Mouse (Mus musculus): ENCODE measurements around the gene Limch1. TPM values are rescaled to one million over a fixed set of nuclear protein-coding genes. Genes with fewer than 3 reads are reported as not detected.

Limch1 gene
- polyA plus RNA-seq, 2 experiments, result 0.54 to 1.2 TPM

DNA sequence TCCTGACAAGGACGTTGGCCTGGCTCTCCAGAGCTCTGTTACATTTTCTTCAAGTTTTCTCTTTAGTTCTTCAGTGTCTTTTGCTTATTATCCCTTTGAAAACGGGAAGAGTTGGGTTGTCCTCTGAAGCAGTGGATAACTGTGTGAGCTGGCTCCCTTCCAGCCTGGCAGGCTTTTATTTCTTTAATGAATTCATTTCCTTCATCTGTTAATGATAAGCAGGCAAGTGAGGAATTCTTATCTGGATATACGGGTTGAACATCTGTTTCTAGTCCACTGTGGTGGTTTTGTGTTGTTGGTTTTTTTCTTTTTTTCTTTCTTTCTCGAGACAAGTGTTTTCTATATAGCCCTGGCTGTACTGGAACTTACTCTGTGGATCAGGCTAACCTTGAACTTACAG lies 22.4 kb downstream of the Limch1 start:
- Histone ChIP-seq H3K4me2 (ENCODE audit: low read depth) (no peak overlapping the region), H3K36me3 (replicated peaks; ENCODE audit: control insufficient read depth, insufficient read depth, low read depth) (no peaks in the 10 kb centered on the region), H3K27me3 (ENCODE audit: control insufficient read depth, insufficient read depth, low read length) (no peaks in the 10 kb centered on the region), H3K9me3 (ENCODE audit: control insufficient read depth, low read length) (no peaks in the 10 kb centered on the region), H3K9ac (replicated peaks) (no peak overlapping the region), H3K4me1 (replicated peaks; ENCODE audit: control insufficient read depth in 2 of 2, insufficient read depth in 2 of 2, low read length in 1 of 2) (no peaks in the 10 kb centered on the region), H3K4me3 (ENCODE audit: insufficient read depth in 1 of 2, low read depth in 2 of 2, low read length in 2 of 2) (no peak overlapping the region), H3K27ac (no peak overlapping the region)
- WGBS (ENCODE audit: insufficient replicate concordance), result 11% methylated on average over 4 of the region's 4 CpGs
- ATAC-seq (ENCODE audit: insufficient read depth) (no peak), DNase-seq (ENCODE audit: low read depth in 3 of 3, low spot score in 3 of 3) (no peak)
- no peak for TF ChIP-seq CTCF (IDR thresholded peaks at IDR 0.05; ENCODE audit: low read depth)
- TF ChIP-seq EP300 (IDR thresholded peaks at IDR 0.05; ENCODE audit: low read depth), result peak; percentile 13; the same call in 1 of the 2 replicates

DNA sequence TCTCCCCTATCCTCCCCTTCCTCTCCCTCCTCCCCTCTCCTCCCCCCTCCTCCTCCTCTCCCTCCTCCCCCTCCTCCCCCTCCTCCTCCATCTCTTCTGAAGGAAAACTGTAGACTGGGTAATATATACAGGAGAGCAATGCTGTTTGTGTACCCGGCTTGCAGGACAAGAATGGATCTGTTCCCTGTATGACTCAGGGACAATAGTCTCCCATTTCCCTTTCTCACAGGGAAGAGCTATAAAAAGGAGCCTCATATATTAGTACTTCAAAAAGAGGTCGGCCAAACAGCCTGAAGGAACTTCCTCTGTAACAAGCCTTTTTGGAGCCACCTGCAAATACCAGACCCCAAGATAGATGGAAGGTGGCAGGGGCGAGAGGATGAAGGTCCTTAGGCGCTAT lies 23.4 kb downstream of the Limch1 start:
- DNase-seq (ENCODE audit: low read depth in 3 of 3, low spot score in 3 of 3), result no peak
- Histone ChIP-seq H3K36me3 (replicated peaks; ENCODE audit: control insufficient read depth, insufficient read depth, low read depth) (no peaks in the 10 kb centered on the region), H3K27me3 (ENCODE audit: control insufficient read depth, insufficient read depth, low read length) (no peaks in the 10 kb centered on the region), H3K4me1 (replicated peaks; ENCODE audit: control insufficient read depth in 2 of 2, insufficient read depth in 2 of 2, low read length in 1 of 2) (no peaks in the 10 kb centered on the region), H3K9ac (replicated peaks) (no peak overlapping the region), H3K4me2 (ENCODE audit: low read depth) (no peak overlapping the region), H3K27ac (no peak overlapping the region), H3K9me3 (ENCODE audit: control insufficient read depth, low read length) (no peaks in the 10 kb centered on the region), H3K4me3 (ENCODE audit: insufficient read depth in 1 of 2, low read depth in 2 of 2, low read length in 2 of 2) (no peak overlapping the region)
- no peak for ATAC-seq (ENCODE audit: insufficient read depth)
- TF ChIP-seq EP300 (IDR thresholded peaks at IDR 0.05; ENCODE audit: low read depth), result no peak
- 46% methylated on average over 4 of the region's 4 CpGs for WGBS (ENCODE audit: insufficient replicate concordance)

- DNase-seq (ENCODE audit: low read depth in 3 of 3, low spot score in 3 of 3) (no peak), ATAC-seq (ENCODE audit: insufficient read depth) (no peak)
- Histone ChIP-seq H3K36me3 (replicated peaks; ENCODE audit: control insufficient read depth, insufficient read depth, low read depth) (no peaks in the 10 kb centered on the region), H3K9me3 (ENCODE audit: control insufficient read depth, low read length) (no peaks in the 10 kb centered on the region), H3K4me2 (ENCODE audit: low read depth) (no peak overlapping the region), H3K27me3 (ENCODE audit: control insufficient read depth, insufficient read depth, low read length) (no peaks in the 10 kb centered on the region), H3K4me3 (ENCODE audit: insufficient read depth in 1 of 2, low read depth in 2 of 2, low read length in 2 of 2) (no peak overlapping the region), H3K27ac (no peak overlapping the region), H3K9ac (replicated peaks) (no peak overlapping the region), H3K4me1 (replicated peaks; ENCODE audit: control insufficient read depth in 2 of 2, insufficient read depth in 2 of 2, low read length in 1 of 2) (no peaks in the 10 kb centered on the region)
- no peak for TF ChIP-seq CTCF (IDR thresholded peaks at IDR 0.05; ENCODE audit: low read depth)
- no peak for TF ChIP-seq EP300 (IDR thresholded peaks at IDR 0.05; ENCODE audit: low read depth)
- WGBS (ENCODE audit: insufficient replicate concordance), result 63% methylated on average over 5 of the region's 5 CpGs
These were observed 23.9 kb downstream of the Limch1 start for GRCm38 (mm10) chr5:66769558-66769957.

- 58% methylated on average over 10 of the region's 10 CpGs for WGBS (ENCODE audit: insufficient replicate concordance)
- TF ChIP-seq EP300 (IDR thresholded peaks at IDR 0.05; ENCODE audit: low read depth) (no peak), CTCF (IDR thresholded peaks at IDR 0.05; ENCODE audit: low read depth) (no peak)
These were observed 32.5 kb downstream of the Limch1 start for GRCm38 (mm10) chr5:66777999-66778710.

GRCm38 (mm10) chr5:66780371-66780770 lies 34.7 kb downstream of the Limch1 start:
- no peak for DNase-seq (ENCODE audit: low read depth in 3 of 3, low spot score in 3 of 3)
- TF ChIP-seq EP300 (IDR thresholded peaks at IDR 0.05; ENCODE audit: low read depth), result no peak
- no peak overlapping the region for H3K27ac ChIP-seq
- 68% methylated on average over 4 of the region's 4 CpGs for WGBS (ENCODE audit: insufficient replicate concordance)
- ATAC-seq (ENCODE audit: insufficient read depth), result no peak
- no peak overlapping the region for H3K4me2 ChIP-seq (ENCODE audit: low read depth)
- no peaks in the 10 kb centered on the region for H3K4me1 ChIP-seq (replicated peaks; ENCODE audit: control insufficient read depth in 2 of 2, insufficient read depth in 2 of 2, low read length in 1 of 2)
- H3K36me3 ChIP-seq (replicated peaks; ENCODE audit: control insufficient read depth, insufficient read depth, low read depth), result no peaks in the 10 kb centered on the region
- no peak overlapping the region for H3K9ac ChIP-seq (replicated peaks)
- no peaks in the 10 kb centered on the region for H3K27me3 ChIP-seq (ENCODE audit: control insufficient read depth, insufficient read depth, low read length)
- no peaks in the 10 kb centered on the region for H3K9me3 ChIP-seq (ENCODE audit: control insufficient read depth, low read length)
- no peak overlapping the region for H3K4me3 ChIP-seq (ENCODE audit: insufficient read depth in 1 of 2, low read depth in 2 of 2, low read length in 2 of 2)

More at GRCm38 (mm10) chr5:66777999-66778710, 32.5 kb downstream of the Limch1 start:
- no peak for DNase-seq (ENCODE audit: low read depth in 3 of 3, low spot score in 3 of 3)
- Histone ChIP-seq H3K9me3 (ENCODE audit: control insufficient read depth, low read length) (no peaks in the 10 kb centered on the region), H3K27ac (no peak overlapping the region), H3K4me2 (ENCODE audit: low read depth) (no peak overlapping the region), H3K36me3 (replicated peaks; ENCODE audit: control insufficient read depth, insufficient read depth, low read depth) (no peaks in the 10 kb centered on the region), H3K27me3 (ENCODE audit: control insufficient read depth, insufficient read depth, low read length) (no peaks in the 10 kb centered on the region), H3K4me3 (ENCODE audit: insufficient read depth in 1 of 2, low read depth in 2 of 2, low read length in 2 of 2) (no peak overlapping the region), H3K9ac (replicated peaks) (no peak overlapping the region), H3K4me1 (replicated peaks; ENCODE audit: control insufficient read depth in 2 of 2, insufficient read depth in 2 of 2, low read length in 1 of 2) (no peaks in the 10 kb centered on the region)
- no peak for ATAC-seq (ENCODE audit: insufficient read depth)

Data from liver, embryonic 14.5 days (tissue).